20 mouse cellular contexts compared by ENCODE assay signal in genomic region chr6:25663942-25664341, GRCm38 (mm10). TPM values are rescaled to one million over a fixed set of nuclear protein-coding genes. Genes with fewer than 3 reads are reported as not detected.
"Had no signal": no experiment of that assay in that cellular context is flagged by ENCODE, and none has a peak within 500 bp of the region (broad histone marks: within the 10 kb centered on the region; RNA-seq: fewer than 3 reads in every experiment).

No protein-coding gene starts in this region.

- H3K4me2 ChIP-seq: intestine, embryonic 15.5 days; lung, embryonic 14.5 days; midbrain, embryonic 11.5 days; midbrain, embryonic 15.5 days; neural tube, embryonic 12.5 days; stomach, embryonic 15.5 days had no signal

- H3K4me1 ChIP-seq: intestine, embryonic 15.5 days; limb, embryonic 10.5 days; megakaryocyte, embryonic 14.5 days; midbrain, embryonic 15.5 days; neural tube, embryonic 12.5 days; stomach, embryonic 15.5 days had no signal

- H3K9me3 ChIP-seq: intestine, embryonic 15.5 days; limb, embryonic 10.5 days; midbrain, embryonic 15.5 days; neural tube, embryonic 12.5 days; stomach, embryonic 15.5 days had no signal

- ATAC-seq: intestine, embryonic 15.5 days; midbrain, embryonic 15.5 days had no signal

- H3K27me3 ChIP-seq: intestine, embryonic 15.5 days; megakaryocyte, embryonic 14.5 days; midbrain, embryonic 15.5 days; neural tube, embryonic 12.5 days; stomach, embryonic 15.5 days had no signal

- H3K4me3 ChIP-seq: intestine, embryonic 15.5 days; left cerebral cortex, adult 2 months; limb, embryonic 10.5 days; megakaryocyte, embryonic 14.5 days; midbrain, embryonic 15.5 days; neural tube, embryonic 12.5 days; stomach, embryonic 15.5 days had no signal

- H3K27ac ChIP-seq: intestine, embryonic 15.5 days; left cerebral cortex, adult 2 months; limb, embryonic 10.5 days; macrophage; midbrain, embryonic 15.5 days; neural tube, embryonic 12.5 days; stomach, embryonic 15.5 days had no signal

- DNase-seq: kidney, adult 18-20 months; kidney, postnatal 25 days; lung, embryonic 14.5 days; lung, postnatal 10 days; retina, postnatal 1 day; right cerebral cortex, postnatal 4 days; spleen, adult 18-20 months; thymus, adult 2 months; thymus, postnatal 36 days had no signal

- H3K9ac ChIP-seq: intestine, embryonic 15.5 days; lung, embryonic 14.5 days; midbrain, embryonic 15.5 days; neural tube, embryonic 12.5 days; stomach, embryonic 15.5 days had no signal

- H3K36me3 ChIP-seq: intestine, embryonic 15.5 days; limb, embryonic 10.5 days; midbrain, embryonic 15.5 days; neural tube, embryonic 12.5 days; stomach, embryonic 15.5 days had no signal

RNA-seq across cellular contexts. Expression of gene Gpr37, which starts 26.6 kb away (rescaled TPM):
- total RNA-seq: monocyte, adult 5-6 weeks; neutrophil, adult 5-6 weeks had no signal
- polyA plus RNA-seq: macrophage had no signal
